Mouse (Mus musculus) adipocyte (in vitro differentiated cells): ENCODE measurements around the gene Nrxn3.

Source experiments
- DNase-seq: peaks from one replicate; pipeline ENCODE4 v3.0.0-alpha.2; 2016; ENCODE audit warnings: low spot score

Gene Nrxn3

GRCm38 (mm10) chr12:89953237-89953636, 1230.6 kb downstream of the Nrxn3 start:
- DNase-seq, result no peak

- DNase-seq, result no peak
Measured at GRCm38 (mm10) chr12:89953649-89954048, 1231.0 kb downstream of the Nrxn3 start.

GRCm38 (mm10) chr12:89954441-89955070, 1231.9 kb downstream of the Nrxn3 start:
- no peak for DNase-seq

GRCm38 (mm10) chr12:89963073-89963472, 1240.4 kb downstream of the Nrxn3 start:
- DNase-seq, result no peak

GRCm38 (mm10) chr12:89976648-89977047, 1254.0 kb downstream of the Nrxn3 start:
- DNase-seq, result no peak

GRCm38 (mm10) chr12:89977479-89977878, 1254.8 kb downstream of the Nrxn3 start:
- no peak for DNase-seq

GRCm38 (mm10) chr12:89979190-89979589, 1256.5 kb downstream of the Nrxn3 start:
- DNase-seq, result no peak

- no peak for DNase-seq
Measured at GRCm38 (mm10) chr12:89982445-89982844, 1259.8 kb downstream of the Nrxn3 start.

GRCm38 (mm10) chr12:89983399-89983798, 1260.7 kb downstream of the Nrxn3 start:
- no peak for DNase-seq

GRCm38 (mm10) chr12:89986219-89986618, 1263.5 kb downstream of the Nrxn3 start:
- no peak for DNase-seq

- DNase-seq, result no peak
Measured at GRCm38 (mm10) chr12:89993273-89993672, 1270.6 kb downstream of the Nrxn3 start.

- no peak for DNase-seq
Measured at GRCm38 (mm10) chr12:89995392-89995791, 1272.7 kb downstream of the Nrxn3 start.

GRCm38 (mm10) chr12:90010280-90010679, 1287.6 kb downstream of the Nrxn3 start:
- no peak for DNase-seq

GRCm38 (mm10) chr12:90013958-90014357, 1291.3 kb downstream of the Nrxn3 start:
- DNase-seq, result no peak

GRCm38 (mm10) chr12:90027023-90027422, 1304.3 kb downstream of the Nrxn3 start:
- no peak for DNase-seq

GRCm38 (mm10) chr12:90041038-90041437, 1318.4 kb downstream of the Nrxn3 start:
- DNase-seq, result no peak

GRCm38 (mm10) chr12:90056256-90056655, 1333.6 kb downstream of the Nrxn3 start:
- no peak for DNase-seq

- no peak for DNase-seq
Measured at GRCm38 (mm10) chr12:90059786-90060185, 1337.1 kb downstream of the Nrxn3 start.

GRCm38 (mm10) chr12:90061312-90061711, 1338.6 kb downstream of the Nrxn3 start:
- no peak for DNase-seq

GRCm38 (mm10) chr12:90062219-90062618, 1339.5 kb downstream of the Nrxn3 start:
- no peak for DNase-seq

GRCm38 (mm10) chr12:90063443-90063842, 1340.8 kb downstream of the Nrxn3 start:
- no peak for DNase-seq

GRCm38 (mm10) chr12:90085862-90086261, 1363.2 kb downstream of the Nrxn3 start:
- DNase-seq, result no peak

GRCm38 (mm10) chr12:90095754-90096153, 1373.1 kb downstream of the Nrxn3 start:
- no peak for DNase-seq

- no peak for DNase-seq
Measured at GRCm38 (mm10) chr12:90113351-90113791, 1390.7 kb downstream of the Nrxn3 start.
